Mouse (Mus musculus) bone marrow macrophage, adult 2 months (primary cell): Measurements from ENCODE around the gene Zmym5.

Experiments
- CTCF ChIP-seq: IDR thresholded peaks from 2 replicates; pipeline ENCODE4 v1.5.1; 2012; ENCODE audit warnings: low read depth, mild to moderate bottlenecking, low read length, moderate library complexity
- POLR2A ChIP-seq: IDR thresholded peaks from 2 replicates; pipeline ENCODE4 v1.6.1; 2012; ENCODE audit warnings: mild to moderate bottlenecking, low read depth, low read length, borderline replicate concordance

DNA sequence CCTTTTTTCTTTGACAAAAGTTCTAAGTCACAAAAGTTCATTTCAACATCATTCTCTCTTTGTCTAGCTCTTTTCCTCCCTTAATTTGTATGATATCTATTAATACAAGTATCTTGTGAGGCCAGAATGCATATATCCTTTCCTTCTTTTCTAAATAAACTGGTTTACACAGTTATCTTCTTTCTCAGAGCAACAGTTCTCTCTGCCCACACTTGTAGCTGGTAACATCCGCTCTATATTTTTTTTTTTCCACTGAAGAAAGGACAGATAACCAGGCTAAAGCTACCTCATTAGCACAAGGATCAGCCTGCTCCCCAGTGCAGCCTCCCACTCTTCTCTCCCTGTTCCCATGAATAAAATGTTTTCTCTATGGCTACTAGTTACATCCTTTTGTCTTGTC lies 26.9 kb downstream of the Zmym5 start:
- no peak for TF ChIP-seq CTCF
- TF ChIP-seq POLR2A: no peak
